Mouse (Mus musculus) kidney, adult 18-20 months (tissue): Measurements from ENCODE around the gene Pip5k1b.
A peak's percentile ranks its signal among the peaks of the same experiment; 100 is the strongest.

ENCODE experiments used
- DNase-seq: peaks from one replicate; pipeline ENCODE4 v3.0.0; 2021

Gene Pip5k1b

DNA sequence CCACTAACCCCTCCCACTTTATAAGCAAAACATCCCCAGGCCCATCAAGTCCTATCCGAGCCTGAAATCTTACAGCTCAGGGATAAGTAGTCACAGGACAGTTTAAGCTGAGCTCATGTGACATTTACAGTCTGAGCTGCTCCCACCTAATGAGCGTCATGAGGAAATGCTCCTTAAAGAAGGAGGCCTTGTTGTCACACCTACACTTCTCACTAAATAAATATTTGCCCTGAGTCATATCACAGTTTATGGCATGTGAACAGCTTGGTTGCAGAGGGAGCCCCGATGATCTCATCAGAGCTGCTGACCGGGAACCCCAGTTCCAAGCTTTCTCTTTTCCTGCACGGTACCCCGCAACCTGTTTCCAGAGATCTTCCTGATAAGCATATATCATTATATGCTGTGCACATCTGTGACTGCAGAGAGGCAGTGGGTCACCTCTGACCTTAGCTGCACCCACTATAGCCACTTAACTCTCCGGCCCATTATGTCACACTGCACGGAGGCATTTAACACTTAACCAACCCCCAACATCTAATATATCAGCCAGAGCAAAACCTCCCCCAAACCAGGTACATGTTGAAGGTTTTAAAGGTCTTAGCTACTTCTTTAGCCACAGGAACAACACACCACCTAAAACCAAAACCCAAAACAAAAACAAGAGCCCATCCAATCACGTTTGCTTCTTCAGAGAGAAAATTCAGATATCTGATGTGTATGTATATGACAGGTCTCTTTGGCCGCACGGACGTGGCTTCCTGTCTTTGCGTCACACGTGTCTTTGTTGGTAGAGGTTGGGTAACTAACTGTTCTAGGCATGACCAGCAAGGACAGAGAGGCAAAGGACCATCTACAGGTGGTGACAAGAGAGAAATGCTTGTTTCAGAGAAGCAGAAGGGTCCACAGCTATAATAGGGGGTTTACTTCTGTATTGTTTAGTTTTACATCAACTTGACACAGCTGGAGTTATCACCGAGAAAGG is 40.7 kb downstream of the Pip5k1b start:
- DNase-seq = no peak

DNA sequence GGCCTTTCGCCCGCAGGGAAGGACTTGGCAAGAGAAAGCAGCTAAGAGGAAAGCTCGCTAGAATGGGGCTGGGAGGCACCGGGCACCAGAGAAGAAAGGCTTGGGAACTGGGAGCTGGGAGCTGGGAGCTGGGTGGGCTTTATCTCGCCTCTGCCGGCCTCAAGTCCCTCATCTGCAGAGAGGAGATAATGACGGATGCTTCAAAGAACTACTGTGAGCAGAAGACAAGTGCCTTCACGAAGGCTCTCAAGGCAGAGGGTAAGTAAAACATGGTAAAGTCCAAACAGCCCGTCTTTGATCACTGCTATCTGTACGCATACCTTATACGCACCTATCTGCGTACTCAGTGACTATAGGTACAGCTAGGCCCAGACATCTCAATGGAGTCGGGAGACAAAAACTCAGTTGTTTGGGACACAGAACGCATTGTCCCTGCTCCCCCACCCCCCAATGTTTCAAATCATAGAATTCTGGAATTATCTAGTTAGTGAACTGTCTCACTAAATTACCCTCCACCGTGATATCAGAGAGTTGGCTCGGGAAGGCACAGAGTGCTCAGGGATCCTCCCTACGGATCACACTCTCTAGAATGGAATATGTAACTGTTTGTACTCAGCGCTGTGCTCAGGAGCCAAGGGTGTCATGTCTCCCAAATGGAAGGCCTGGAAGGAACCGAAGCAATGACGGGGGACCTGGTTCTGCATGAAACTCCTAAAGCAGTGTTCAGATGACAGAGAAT is 42.4 kb downstream of the Pip5k1b start:
- DNase-seq = no peak

DNA sequence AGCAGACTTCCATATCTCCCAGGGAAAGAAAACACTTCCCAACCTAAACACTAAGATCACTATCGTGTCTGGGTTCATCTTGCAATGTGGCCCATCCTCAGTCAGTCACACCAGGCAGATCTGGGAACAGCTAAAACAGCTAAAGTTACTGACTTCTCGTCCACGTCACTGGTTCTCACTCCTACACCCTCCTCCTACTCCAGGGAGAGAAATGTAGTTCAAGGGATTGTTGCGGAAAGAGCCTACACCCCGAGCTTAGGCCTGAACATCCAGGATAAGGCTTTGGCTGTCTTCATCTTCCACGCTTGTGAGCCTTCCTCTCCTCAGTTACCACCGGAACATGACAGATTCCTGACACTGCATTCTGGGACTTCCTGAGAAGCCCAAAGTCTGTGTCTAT is 43.7 kb downstream of the Pip5k1b start:
- no peak for DNase-seq

DNA sequence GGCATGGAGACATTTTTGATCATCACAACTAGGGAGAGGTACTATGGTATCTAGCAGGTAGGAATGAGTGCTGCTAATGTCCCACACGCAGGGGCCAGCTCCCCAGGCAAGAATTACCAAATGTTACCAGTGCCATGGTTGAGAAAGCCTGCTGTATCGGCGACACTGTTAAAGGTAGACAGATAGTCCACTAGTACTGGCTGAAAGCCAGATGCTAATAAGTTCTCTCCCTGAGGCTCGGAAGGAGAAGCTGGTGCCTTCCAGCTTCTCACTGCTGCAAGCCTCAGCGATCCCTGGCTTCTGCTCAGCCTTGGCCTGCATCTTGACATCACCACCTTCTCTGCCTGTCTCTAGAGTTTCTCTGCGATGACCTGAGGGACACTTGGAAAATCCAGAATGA is 46.3 kb downstream of the Pip5k1b start:
- no peak for DNase-seq

DNA sequence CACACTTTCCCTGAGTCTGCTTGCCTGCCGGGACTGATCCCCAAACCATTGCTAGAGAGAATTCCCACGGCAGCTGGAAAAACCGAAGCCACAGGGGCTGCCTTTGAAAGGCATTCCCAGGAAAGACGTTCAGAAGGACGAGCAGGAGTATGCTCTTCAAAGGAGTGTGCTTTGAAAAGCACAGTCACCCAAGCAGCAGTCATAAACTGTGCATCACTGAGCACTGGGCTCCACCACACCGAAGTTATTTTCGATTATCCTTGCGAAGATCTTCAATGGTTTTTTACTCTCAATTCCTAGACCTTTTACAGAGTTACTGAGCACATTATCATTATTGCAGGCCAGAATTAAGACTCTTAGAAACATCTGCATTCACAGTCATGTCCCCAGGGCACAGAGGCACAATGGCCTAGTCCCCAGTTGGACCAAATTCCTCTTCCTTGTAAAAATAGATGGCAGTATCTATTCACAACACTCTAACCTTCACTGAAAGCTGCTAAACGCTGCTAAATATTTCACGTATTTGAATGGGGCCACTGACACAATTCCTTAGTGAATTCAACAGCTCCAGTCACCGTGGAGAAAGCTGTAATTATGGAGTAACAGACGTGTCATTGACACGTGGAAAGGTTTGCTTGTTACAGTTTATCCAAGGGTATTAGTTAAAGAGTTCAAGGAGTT is 47.4 kb downstream of the Pip5k1b start:
- no peak for DNase-seq

DNA sequence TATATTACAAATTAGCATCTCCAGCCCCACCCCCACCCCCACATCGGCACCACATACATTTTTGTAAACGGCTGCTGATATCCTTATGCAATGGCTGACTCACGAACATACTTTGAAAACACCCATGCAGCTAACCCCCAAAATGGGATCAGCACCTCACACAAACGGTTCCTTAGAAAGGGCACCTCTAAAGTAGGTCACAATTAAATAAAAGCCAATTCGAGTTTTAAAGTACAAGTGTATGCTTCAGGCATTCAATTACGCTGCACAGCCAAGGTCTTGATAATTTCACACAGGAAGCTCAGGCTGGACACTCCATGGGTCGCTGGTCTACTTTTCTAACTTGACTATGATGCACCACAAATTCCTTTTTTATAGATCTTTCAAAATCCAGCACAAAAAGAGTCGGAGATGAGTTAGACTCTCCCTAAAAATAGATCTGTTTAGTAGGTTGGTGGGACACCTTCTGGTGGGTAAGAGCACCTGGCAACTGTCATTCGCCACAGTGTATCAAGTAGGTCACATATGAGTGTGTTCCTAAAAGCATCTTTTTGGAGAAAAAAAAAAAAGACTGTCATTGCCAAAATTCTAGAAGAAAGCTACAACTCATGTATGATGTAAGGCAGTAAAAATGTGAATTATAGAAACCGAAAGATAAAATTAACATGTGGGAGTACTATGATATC is 52.8 kb downstream of the Pip5k1b start:
- no peak for DNase-seq

DNA sequence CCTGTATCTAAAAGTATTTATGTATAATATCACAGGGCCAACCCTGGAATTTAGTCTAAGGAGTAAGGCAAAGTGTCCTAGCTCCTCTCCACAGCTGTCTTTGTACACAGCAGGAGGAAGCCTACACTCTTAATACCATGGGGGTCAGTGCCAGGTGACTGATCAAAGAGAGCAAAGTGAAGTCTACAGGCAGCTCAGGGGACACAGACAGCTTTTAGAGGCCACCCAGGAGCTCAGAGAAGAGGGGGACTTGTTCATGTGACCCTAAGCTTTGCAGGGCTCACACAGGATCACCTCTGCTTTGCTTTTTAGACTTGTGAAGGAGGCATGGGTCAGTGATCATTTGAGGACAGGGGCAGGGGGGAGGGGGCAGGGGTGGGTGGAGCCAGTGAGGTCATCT is 54.1 kb downstream of the Pip5k1b start:
- DNase-seq = no peak

DNA sequence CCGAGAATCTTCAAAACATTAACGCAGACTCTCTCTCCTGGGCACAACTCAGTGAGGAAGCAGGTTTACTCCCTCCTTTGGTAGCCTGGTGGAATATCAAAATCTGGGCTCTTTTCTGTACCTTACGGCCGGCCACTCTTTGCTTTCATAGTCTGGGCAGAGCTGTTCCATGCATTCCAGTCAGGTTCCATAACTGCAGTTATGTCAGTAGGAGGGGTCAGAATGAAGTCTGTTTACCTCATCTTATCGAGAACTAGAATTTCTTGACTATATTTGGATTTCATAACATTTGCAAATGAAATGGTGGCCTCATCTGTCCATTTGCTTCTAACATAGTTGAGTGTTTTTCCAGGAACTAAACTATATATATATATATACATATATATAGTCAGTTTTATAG is 55.2 kb downstream of the Pip5k1b start:
- no peak for DNase-seq

DNA sequence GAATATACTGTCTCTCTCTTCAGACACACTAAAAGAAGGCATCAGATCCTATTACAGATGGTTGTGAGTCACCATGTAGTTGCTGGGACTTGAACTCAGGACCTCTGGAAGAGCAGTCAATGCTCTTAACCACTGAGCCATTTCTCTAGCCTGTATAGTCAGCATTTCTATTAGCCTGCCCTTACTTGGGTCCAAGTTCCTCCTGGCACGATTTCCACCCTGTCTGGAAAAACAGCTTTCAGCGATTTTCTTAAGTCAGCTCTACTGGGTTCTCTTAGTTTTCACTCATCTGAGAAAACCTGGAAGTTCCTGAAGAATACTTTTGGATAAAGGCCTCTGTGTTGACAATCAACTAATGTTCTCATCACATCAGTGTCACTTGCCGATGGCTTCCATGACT is 56.4 kb downstream of the Pip5k1b start:
- DNase-seq = peak; percentile 17

DNA sequence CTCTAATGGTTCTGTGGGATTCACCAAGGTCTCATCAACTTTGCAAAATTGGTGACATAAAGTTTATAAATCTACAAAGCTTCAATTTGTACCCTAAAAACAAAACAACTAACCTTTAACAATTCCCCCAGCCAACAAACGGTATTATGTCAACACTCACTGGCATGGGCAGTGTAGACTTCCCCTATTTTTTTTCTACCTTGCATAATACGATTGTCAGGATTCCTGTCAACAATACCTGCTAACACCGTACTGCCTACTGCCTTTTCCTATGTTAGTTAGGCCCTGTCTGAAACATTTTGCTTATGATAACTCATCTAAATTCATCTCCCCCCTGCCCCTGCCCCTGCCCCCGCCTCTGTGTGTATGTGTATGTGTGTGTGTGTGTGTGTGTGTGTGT is 61.8 kb downstream of the Pip5k1b start:
- DNase-seq = no peak

DNA sequence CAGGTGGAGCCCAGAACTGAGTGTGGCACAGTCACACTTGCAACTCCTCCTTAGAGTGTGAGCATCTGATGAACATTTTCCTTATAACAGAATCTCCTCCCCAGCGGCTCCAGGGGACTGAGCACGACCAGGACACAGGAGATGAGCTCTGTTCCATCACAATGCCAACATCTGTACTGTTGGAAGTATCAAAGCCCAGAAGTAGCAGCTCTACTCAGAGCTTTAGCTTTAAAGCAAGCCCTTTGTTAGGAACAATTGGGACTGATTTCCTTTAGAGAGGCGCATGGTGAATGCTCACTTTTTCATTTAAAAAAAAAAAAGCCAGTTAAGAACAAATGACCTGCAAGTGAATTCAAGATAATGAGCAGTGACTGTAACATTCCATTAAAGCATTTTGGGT is 63.8 kb downstream of the Pip5k1b start:
- no peak for DNase-seq

DNA sequence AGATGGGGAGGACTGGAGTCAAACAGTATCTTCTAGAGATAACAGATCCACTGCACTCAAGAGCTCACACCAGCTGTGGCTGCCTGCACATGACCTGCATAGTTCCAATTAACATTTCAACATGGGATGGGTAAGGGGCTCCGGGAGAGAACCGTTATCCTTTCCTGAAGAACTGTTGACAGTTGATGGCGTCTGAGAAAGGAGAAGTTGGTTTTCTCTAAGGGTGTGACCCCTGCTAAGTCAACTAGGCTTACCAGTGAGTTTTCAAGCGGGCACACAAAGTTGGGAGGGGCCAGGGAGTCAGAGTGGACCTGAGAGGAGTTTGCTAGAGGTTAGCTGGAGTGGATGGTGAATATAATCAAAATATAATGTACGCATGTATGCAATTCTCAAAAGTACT is 65.4 kb downstream of the Pip5k1b start:
- DNase-seq = no peak

DNA sequence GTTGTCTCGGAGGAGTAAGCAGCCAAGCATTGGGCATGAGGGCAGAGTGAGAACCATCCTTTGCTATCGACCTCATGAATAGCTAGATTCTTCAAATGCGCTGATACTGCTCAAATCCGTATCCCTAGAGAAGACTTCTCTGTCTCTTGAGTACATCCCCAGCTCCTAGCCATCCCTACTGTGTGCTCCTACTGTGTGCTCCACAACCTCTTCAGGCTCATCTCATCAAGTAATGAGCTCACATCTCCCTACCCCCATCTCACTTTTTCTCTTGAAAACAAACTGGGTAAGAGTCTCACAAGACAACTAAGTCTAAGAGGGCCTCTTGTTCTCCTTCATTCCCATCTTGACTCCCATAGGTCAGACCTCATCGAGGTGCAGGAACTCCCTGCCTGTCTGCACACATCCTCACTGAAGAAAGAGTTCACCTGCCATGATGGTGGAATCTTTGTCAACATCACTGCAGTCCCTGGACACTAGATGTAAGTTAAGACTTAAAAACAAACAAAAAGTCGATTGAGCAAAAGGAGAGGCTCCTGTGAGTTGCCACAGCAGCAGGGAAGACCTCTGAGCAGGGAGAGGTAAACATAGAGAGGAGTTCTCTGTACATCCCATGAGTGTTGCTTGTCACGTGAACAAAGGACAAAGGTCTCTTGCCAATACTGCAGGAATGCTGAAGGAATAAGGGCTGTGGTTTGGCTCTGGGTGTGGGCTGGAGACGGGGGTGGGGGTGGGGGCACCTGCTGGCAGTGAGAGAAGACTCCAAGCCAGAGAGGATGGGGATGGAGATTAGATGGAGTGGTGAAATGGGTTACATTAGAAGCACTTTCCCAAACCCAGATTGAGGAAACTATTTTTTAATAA is 69.0 kb downstream of the Pip5k1b start:
- no peak for DNase-seq

DNA sequence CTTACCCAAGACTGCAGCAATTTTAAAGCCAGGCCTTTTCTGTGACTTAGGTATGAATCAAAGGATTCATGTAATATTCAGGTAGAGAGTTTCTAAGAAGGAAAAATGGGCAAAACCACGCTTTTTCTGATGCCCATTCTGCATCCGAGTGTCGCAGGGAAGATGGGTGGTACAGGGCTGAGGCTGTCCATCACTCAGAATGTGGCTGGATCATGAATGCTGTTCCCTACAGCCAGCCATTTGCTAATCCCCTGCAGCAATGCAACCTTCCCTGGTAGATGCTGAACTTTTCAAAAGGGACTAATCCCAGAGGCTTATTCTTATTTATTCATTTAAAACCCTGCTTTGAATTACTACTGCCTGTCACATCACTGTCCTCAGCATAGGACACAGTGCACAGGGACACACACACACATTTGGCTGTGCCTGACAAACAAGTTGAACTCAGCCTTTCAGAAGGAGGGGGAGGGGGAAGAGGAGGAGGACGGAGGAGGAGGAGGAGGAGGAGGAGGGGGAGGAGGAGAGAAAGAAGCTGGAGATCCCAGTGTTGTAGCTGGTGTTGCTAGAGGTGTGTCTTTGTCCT is 71.0 kb downstream of the Pip5k1b start:
- DNase-seq = no peak

DNA sequence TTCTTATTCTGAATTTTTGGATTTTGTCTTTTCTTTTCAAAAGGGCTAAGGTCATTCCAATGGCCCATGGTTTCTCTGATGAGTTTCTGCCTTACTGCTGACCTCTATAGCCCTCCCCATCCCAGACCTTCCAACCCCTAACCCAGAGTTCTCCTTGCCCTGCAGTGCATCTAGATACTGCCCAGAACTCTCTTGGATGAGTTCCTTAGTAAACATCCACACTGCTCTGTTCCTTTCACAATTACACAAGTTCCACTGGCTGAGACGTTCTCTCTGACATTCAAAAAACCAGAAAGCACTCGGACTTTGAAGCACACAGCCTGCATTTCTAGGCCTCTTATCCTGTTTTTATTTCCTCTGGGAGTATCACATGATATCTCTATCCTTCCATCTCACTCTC is 74.8 kb downstream of the Pip5k1b start:
- no peak for DNase-seq

DNA sequence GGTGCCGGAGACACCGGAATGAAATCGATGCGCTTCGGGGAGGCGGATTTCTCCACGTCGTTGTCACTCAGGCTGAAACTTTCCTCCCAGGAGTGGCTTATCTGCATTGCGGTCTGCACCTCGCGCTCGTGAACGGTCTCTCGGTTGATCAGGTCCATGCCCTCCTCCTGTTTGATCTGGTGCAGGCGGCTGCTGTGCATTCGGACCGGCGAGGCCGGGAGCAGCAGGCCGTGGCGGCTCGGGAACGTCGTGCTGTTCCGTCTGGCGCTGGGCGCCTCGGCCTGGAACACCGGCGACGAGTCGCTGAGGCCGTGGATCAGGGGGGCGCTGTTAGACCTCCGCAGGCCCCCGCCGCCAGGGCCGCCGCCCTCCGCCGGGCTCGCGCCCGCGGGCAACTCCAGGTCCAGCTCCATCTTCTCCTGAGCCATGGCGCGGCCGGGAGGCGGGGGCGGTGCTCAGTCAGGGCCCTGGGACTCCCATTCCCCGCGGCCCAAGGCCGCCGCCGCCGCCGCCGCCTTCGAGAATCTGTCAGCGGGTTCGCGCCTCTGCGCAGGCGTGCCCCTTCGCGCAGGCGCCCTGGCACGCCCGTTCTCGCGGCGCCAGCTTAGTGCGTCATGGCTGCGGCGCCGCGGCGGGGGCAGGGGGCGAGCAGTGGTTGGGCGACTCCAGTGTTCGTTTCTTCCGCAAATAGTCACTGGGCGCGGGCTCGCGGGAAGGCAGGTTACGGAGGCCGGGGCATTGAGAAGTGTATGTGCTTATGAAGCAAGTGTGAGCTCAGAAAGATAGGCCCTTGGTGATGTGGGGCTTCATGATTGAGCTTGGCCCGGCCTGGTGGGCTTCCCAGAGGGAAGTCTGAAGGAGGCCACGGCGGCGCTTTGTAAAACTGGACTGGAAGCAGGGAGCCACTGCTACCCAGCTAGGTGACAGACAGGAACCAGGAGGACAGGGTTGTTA is 78.5 kb downstream of the Pip5k1b start, which contains the start of gene Fam122a:
TSS of gene Fam122a (minus strand) at position 428 of the 954 bp plus-strand sequence.
- peak; percentile 90 for DNase-seq

DNA sequence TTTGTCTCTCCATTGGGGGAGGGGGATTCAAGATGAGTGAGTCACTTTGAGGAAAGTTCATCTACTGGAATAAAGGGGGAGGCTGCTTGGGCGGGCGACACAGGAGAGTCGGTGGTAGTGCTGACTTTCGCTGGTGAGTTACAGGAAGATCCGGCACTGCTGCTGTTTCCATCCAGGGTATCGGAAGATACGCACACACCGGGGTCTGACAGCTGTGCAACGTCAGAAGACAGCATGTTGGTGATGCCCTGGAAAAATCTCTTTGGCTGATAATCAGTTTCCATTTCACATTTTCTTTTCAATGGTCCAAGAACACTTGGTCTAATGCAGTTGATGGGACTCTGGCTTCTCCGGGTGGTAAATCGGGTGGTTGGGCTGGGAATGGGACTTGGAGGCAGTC is 79.2 kb downstream of the Pip5k1b start:
- peak; percentile 13 for DNase-seq

DNA sequence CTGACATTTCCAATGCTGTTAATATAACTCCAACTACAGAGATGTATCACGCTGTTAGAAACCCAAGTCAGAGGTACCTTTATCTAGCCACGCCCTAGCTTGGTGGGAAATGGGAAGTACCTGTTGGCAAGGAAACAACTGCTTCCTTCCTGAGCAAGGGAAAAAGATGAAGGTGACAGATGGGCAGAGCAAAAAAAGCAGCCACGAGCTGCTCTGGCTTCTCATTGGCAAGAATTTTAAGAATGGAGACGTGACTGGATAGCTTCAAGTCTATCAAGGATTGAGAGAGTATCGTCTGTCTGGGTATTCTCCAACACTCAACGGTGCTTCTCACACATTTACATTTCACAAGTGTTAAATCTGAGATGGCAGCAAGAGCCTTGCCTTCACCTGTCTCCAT is 80.4 kb downstream of the Pip5k1b start:
- no peak for DNase-seq

DNA sequence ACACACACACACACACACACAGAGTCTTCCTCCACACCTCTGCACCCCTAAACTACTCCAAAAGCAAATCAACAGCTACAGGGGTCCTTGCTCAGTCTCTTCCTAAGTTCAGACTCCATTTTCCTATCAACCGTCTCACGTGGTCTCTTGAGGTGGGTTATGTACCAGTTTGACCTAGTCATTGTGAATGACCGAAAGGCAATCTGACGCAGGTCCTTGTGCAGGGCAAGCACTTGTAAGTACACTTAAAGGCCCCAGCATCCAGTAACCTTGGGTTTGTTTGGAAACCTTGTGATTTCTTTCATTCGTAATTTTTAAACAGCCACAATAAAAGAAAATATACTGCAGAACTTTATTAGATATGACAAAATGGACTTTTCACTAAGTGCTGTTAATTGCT is 83.2 kb downstream of the Pip5k1b start:
- DNase-seq = no peak

DNA sequence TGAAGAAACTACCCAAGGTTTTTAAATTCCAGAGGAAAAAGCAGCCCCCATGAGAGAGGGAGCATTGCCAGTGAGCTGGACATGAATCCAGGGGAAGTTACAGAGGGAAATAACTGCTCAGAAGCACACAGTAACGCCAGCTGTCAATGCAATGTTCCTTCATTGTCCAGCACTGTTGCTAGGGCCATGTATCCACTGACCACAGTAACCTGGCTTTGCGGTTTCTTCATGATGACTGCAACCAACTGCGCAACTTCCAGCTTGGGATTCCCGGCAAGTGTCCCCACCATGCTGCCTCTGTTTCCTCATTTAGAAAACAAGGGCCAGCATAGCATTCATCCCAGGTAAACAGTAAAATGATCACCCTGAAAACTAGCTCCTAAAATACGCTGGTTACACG is 84.1 kb downstream of the Pip5k1b start:
- DNase-seq = no peak
